Mouse (Mus musculus) embryonic facial prominence, embryonic 10.5 days (tissue): Measurements from ENCODE around the gene Clvs2. TPM values are rescaled to one million over a fixed set of nuclear protein-coding genes. Genes with fewer than 3 reads are reported as not detected.

Experiments used
- polyA plus RNA-seq: library from polyadenylated mRNA; unstranded; fragments of >200 nt; fragmentation: Nextera tagmentation; extraction: Ambion mirVana; gene quantifications from 2 replicates; pipeline ENCODE4 v1.2.1, GENCODE M21; 2016

The Clvs2 gene
- polyA plus RNA-seq, 1 experiment from 2014 or later: 0.46 TPM

Other genes starting within 250 kb of the Clvs2 start
- gene Sult3a2, start 161.9 kb upstream of the Clvs2 start, polyA plus RNA-seq: not detected in 2 replicates
- not detected in 2 replicates for gene Sult3a1, start 233.0 kb upstream of the Clvs2 start, polyA plus RNA-seq